Mouse (Mus musculus): ENCODE results near the gene Slk.

- no peak for TF ChIP-seq POLR2A (IDR thresholded peaks at IDR 0.05; ENCODE audit: borderline replicate concordance, extremely low read depth, insufficient read depth, insufficient read length, poor library complexity, severe bottlenecking)
- no peak for TF ChIP-seq CTCF (IDR thresholded peaks at IDR 0.05; ENCODE audit: borderline replicate concordance, extremely low read depth, insufficient read depth, insufficient read length)
Observed at GRCm38 (mm10) chr19:47573718-47574117, 5.8 kb upstream of the Slk start.

Data from brain, embryonic 14.5 days (tissue).